Mouse (Mus musculus) stomach, postnatal 0 days (tissue): Measurements from ENCODE around the gene Chrna1. TPM values are rescaled to one million over a fixed set of nuclear protein-coding genes. Genes with fewer than 3 reads are reported as not detected.

Source experiments
- ATAC-seq: fragments of 200-750 bp; cut with Nextera tagmentation; 2 replicates; pipeline ENCODE4 v1.8.0; 2017; ENCODE audit not compliant: low FRiP score, low TSS enrichment
- DNase-seq: peaks from one replicate; pipeline ENCODE4 v3.0.0-alpha.2; 2016; ENCODE audit warnings: low spot score
- H3K27ac ChIP-seq: fragments of 300-500 bp; sonication (generic); replicated peaks from 2 replicates; pipeline ENCODE4 v1.5.1; 2014; ENCODE audit warnings: mild to moderate bottlenecking, control low read depth
- H3K27me3 ChIP-seq: fragments of 300-500 bp; sonication (generic); 2 replicates; pipeline ENCODE4 v1.6.1; 2014; ENCODE audit warnings: low read length; ENCODE audit not compliant: control insufficient read depth, insufficient read depth
- H3K36me3 ChIP-seq: fragments of 300-500 bp; sonication (generic); 2 replicates; pipeline ENCODE4 v1.6.1; 2014; ENCODE audit warnings: low read length, mixed read lengths; ENCODE audit not compliant: control insufficient read depth, insufficient read depth
- H3K4me1 ChIP-seq: fragments of 300-500 bp; sonication (generic); replicated peaks from 2 replicates; pipeline ENCODE4 v1.6.1; 2014; ENCODE audit warnings: antibody characterized with exemption; ENCODE audit not compliant: control insufficient read depth, insufficient read depth
- H3K4me2 ChIP-seq: fragments of 300-500 bp; sonication (generic); replicated peaks from 2 replicates; pipeline ENCODE4 v1.6.1; 2014; ENCODE audit warnings: low read depth, mild to moderate bottlenecking, control low read depth, moderate library complexity
- H3K4me3 ChIP-seq: fragments of 300-500 bp; sonication (generic); 2 replicates; pipeline ENCODE4 v1.5.1; 2014; ENCODE audit warnings: low read depth, low read length, control low read depth
- H3K9ac ChIP-seq: fragments of 300-500 bp; sonication (generic); 2 replicates; pipeline ENCODE4 v1.6.1; 2014; ENCODE audit warnings: mild to moderate bottlenecking, low read length, control low read depth, mixed read lengths
- H3K9me3 ChIP-seq: fragments of 300-500 bp; sonication (generic); 2 replicates; pipeline ENCODE4 v1.6.1; 2016; ENCODE audit warnings: low read length; ENCODE audit not compliant: control insufficient read depth
- CTCF ChIP-seq: IDR thresholded peaks from 2 replicates; pipeline ENCODE4 v1.5.1; 2016; ENCODE audit warnings: antibody characterized with exemption, low read depth, mild to moderate bottlenecking, moderate library complexity
- EP300 ChIP-seq: optimal IDR thresholded peaks from 2 replicates; pipeline ENCODE3; 2016; ENCODE audit warnings: antibody characterized with exemption
- WGBS: fragments of 180-500 bp; shearing (Covaris S2); extraction: QIAGEN DNeasy Blood & Tissue Kit; methylation state at CpG from one replicate; pipeline ENCODE4 v1.1.7; 2014; 5-methylcytosine and 5-hydroxymethylcytosine counted together
- polyA plus RNA-seq: library from polyadenylated mRNA; unstranded; fragments of >200 nt; fragmentation: Nextera tagmentation; extraction: Ambion mirVana; gene quantifications from 2 replicates; pipeline ENCODE4 v1.2.1, GENCODE M21; 2015

Gene Chrna1
- polyA plus RNA-seq, 1 experiment from 2014 or later: 0.59 TPM

GRCm38 (mm10) chr2:73588951-73589350 lies 8.8 kb upstream of the Chrna1 start:
- ATAC-seq: no peak
- peaks cover 8% of the 10 kb centered on the region; the same call in 1 of the 2 replicates for H3K4me1 ChIP-seq
- no peak overlapping the region for H3K27ac ChIP-seq
- no peak overlapping the region for H3K4me3 ChIP-seq
- no peak for DNase-seq
- H3K36me3 ChIP-seq: no peaks in the 10 kb centered on the region
- H3K9me3 ChIP-seq: no peaks in the 10 kb centered on the region
- no peaks in the 10 kb centered on the region for H3K27me3 ChIP-seq
- no peak for TF ChIP-seq EP300
- TF ChIP-seq CTCF: no peak
- H3K9ac ChIP-seq: no peak overlapping the region
- 44% methylated on average over 2 of the region's 2 CpGs for WGBS
- no peak overlapping the region for H3K4me2 ChIP-seq

GRCm38 (mm10) chr2:73587109-73587506 lies 7.0 kb upstream of the Chrna1 start:
- WGBS: 34% methylated on average over 4 of the region's 4 CpGs
- 0 out of 2 replicates have a peak, but pooled peaks cover 2% of the 10 kb centered on the region for H3K4me1 ChIP-seq
- no peak overlapping the region for H3K4me2 ChIP-seq
- H3K9ac ChIP-seq: no peak overlapping the region
- no peaks in the 10 kb centered on the region for H3K27me3 ChIP-seq
- H3K27ac ChIP-seq: no peak overlapping the region
- no peak overlapping the region for H3K4me3 ChIP-seq
- no peaks in the 10 kb centered on the region for H3K36me3 ChIP-seq
- no peaks in the 10 kb centered on the region for H3K9me3 ChIP-seq
- ATAC-seq (no peak), DNase-seq (no peak)
- TF ChIP-seq EP300 (no peak), CTCF (no peak)

GRCm38 (mm10) chr2:73586392-73587108 lies 6.4 kb upstream of the Chrna1 start:
- H3K27me3 ChIP-seq: no peaks in the 10 kb centered on the region
- 0 out of 2 replicates have a peak overlapping the region, but pooled peaks have one; percentile 13 for H3K27ac ChIP-seq
- no peak overlapping the region for H3K9ac ChIP-seq
- no peak overlapping the region for H3K4me3 ChIP-seq
- no peaks in the 10 kb centered on the region for H3K9me3 ChIP-seq
- no peak for DNase-seq
- 53% methylated on average over 10 of the region's 10 CpGs for WGBS
- no peak for ATAC-seq
- no peak overlapping the region for H3K4me2 ChIP-seq
- no peak for TF ChIP-seq CTCF
- TF ChIP-seq EP300: no peak
- 0 out of 2 replicates have a peak, but pooled peaks cover 2% of the 10 kb centered on the region for H3K4me1 ChIP-seq
- H3K36me3 ChIP-seq: no peaks in the 10 kb centered on the region

GRCm38 (mm10) chr2:73585347-73585831 lies 5.3 kb upstream of the Chrna1 start:
- 7% methylated on average over 12 of the region's 12 CpGs for WGBS
- peak overlapping the region; percentile 66 for H3K4me2 ChIP-seq
- H3K9me3 ChIP-seq: no peaks in the 10 kb centered on the region
- no peaks in the 10 kb centered on the region for H3K27me3 ChIP-seq
- no peaks in the 10 kb centered on the region for H3K36me3 ChIP-seq
- peak overlapping the region; percentile 41 for H3K9ac ChIP-seq
- 0 out of 2 replicates have a peak, but pooled peaks have one; percentile 1 for TF ChIP-seq CTCF
- TF ChIP-seq EP300: no peak
- ATAC-seq: peak; percentile 47
- H3K27ac ChIP-seq: peak overlapping the region; percentile 61; the same call in 1 of the 2 replicates
- no peaks in the 10 kb centered on the region for H3K4me1 ChIP-seq
- H3K4me3 ChIP-seq: peak overlapping the region; percentile 49
- DNase-seq: peak; percentile 42

- H3K27me3 ChIP-seq: no peaks in the 10 kb centered on the region
- DNase-seq (peak; percentile 89), ATAC-seq (peak; percentile 90)
- peak overlapping the region; percentile 61; the same call in 1 of the 2 replicates for H3K27ac ChIP-seq
- H3K4me1 ChIP-seq: no peaks in the 10 kb centered on the region
- WGBS: under 1% methylated on average over 15 of the region's 18 CpGs
- H3K4me2 ChIP-seq: peak overlapping the region; percentile 66
- no peaks in the 10 kb centered on the region for H3K9me3 ChIP-seq
- TF ChIP-seq EP300 (no peak), CTCF (peak; percentile 75)
- H3K4me3 ChIP-seq: peak overlapping the region; percentile 49
- peak overlapping the region; percentile 41 for H3K9ac ChIP-seq
- no peaks in the 10 kb centered on the region for H3K36me3 ChIP-seq
Measured at GRCm38 (mm10) chr2:73584645-73585346, 4.7 kb upstream of the Chrna1 start.

GRCm38 (mm10) chr2:73580720-73581119 lies 582 bp upstream of the Chrna1 start:
- Histone ChIP-seq H3K27ac (no peak overlapping the region), H3K4me3 (no peak overlapping the region), H3K9me3 (no peaks in the 10 kb centered on the region), H3K27me3 (no peaks in the 10 kb centered on the region), H3K9ac (no peak overlapping the region), H3K36me3 (no peaks in the 10 kb centered on the region), H3K4me2 (no peak overlapping the region), H3K4me1 (no peaks in the 10 kb centered on the region)
- 87% methylated on average over 5 of the region's 5 CpGs for WGBS
- TF ChIP-seq CTCF (no peak), EP300 (no peak)
- no peak for ATAC-seq
- DNase-seq: no peak
